Mouse (Mus musculus): Measurements from ENCODE around the gene Samd13.

- TF ChIP-seq CTCF (IDR thresholded peaks at IDR 0.05; ENCODE audit: low read depth, low read length) = no peak
- TF ChIP-seq GATA1 (IDR thresholded peaks at IDR 0.05; ENCODE audit: borderline replicate concordance, low read length) = no peak
- TF ChIP-seq TAL1 (conservative IDR thresholded peaks at IDR 0.05; ENCODE audit: low read depth, low read length) = no peak
- no peak for TF ChIP-seq POLR2AphosphoS5 (IDR thresholded peaks at IDR 0.05; ENCODE audit: insufficient replicate concordance, low read depth, low read length)
- no peak for TF ChIP-seq GATA2 (IDR thresholded peaks at IDR 0.05; ENCODE audit: borderline replicate concordance, low read depth, low read length)
These were observed 34.3 kb upstream of the Samd13 start for GRCm38 (mm10) chr3:146719696-146720095.

Measured in G1E (cell line).